Mouse (Mus musculus) neural tube, embryonic 12.5 days (tissue): ENCODE data around the gene Akna. TPM values are rescaled to one million over a fixed set of nuclear protein-coding genes. Genes with fewer than 3 reads are reported as not detected.
"Not testable (repeated sequence)": the region's sequence is repeated elsewhere in the genome, so short reads cannot be mapped to it uniquely, and the experiment has no call there.

ENCODE experiments used
- ATAC-seq: fragments of 200-750 bp; cut with Nextera tagmentation; 2 replicates; pipeline ENCODE4 v1.8.0; 2017; ENCODE audit warnings: low read depth, mild to moderate bottlenecking, moderate TSS enrichment, moderate library complexity; ENCODE audit not compliant: low FRiP score
- H3K27ac ChIP-seq: fragments of 300-500 bp; sonication (generic); 2 replicates; pipeline ENCODE4 v1.5.1; 2016
- H3K27me3 ChIP-seq: fragments of 300-500 bp; sonication (generic); replicated peaks from 2 replicates; pipeline ENCODE4 v1.6.1; 2016; ENCODE audit warnings: mild to moderate bottlenecking
- H3K36me3 ChIP-seq: fragments of 300-500 bp; sonication (generic); 2 replicates; pipeline ENCODE4 v1.6.1; 2016; ENCODE audit warnings: mild to moderate bottlenecking
- H3K4me1 ChIP-seq: fragments of 300-500 bp; sonication (generic); 2 replicates; pipeline ENCODE4 v1.6.1; 2016
- H3K4me2 ChIP-seq: fragments of 300-500 bp; sonication (generic); replicated peaks from 2 replicates; pipeline ENCODE4 v1.6.1; 2016; ENCODE audit warnings: mild to moderate bottlenecking
- H3K4me3 ChIP-seq: fragments of 300-500 bp; sonication (generic); 2 replicates; pipeline ENCODE4 v1.5.1; 2016
- H3K9ac ChIP-seq: fragments of 300-500 bp; sonication (generic); 2 replicates; pipeline ENCODE4 v1.6.1; 2016; ENCODE audit warnings: mild to moderate bottlenecking
- H3K9me3 ChIP-seq: fragments of 300-500 bp; sonication (generic); 2 replicates; pipeline ENCODE4 v1.6.1; 2016; ENCODE audit warnings: mild to moderate bottlenecking
- WGBS: fragments of 180-500 bp; shearing (Covaris S2); methylation state at CpG from one replicate; pipeline ENCODE4 v1.1.7; 2016; 5-methylcytosine and 5-hydroxymethylcytosine counted together
- polyA plus RNA-seq: library from polyadenylated mRNA; unstranded; fragments of >200 nt; fragmentation: Nextera tagmentation; extraction: Ambion mirVana; gene quantifications from 2 replicates; pipeline ENCODE4 v1.2.1, GENCODE M21; 2016

The Akna gene
- polyA plus RNA-seq, 1 experiment from 2014 or later = 7.5 TPM

- H3K4me2 ChIP-seq = no peak overlapping the region
- no peaks in the 10 kb centered on the region for H3K4me1 ChIP-seq
- WGBS = 81% methylated on average over 3 of the region's 3 CpGs
- no peaks in the 10 kb centered on the region for H3K36me3 ChIP-seq
- no peak overlapping the region for H3K9ac ChIP-seq
- H3K27ac ChIP-seq = no peak overlapping the region
- H3K4me3 ChIP-seq = no peak overlapping the region
- ATAC-seq = no peak
- H3K27me3 ChIP-seq = no peaks in the 10 kb centered on the region
- no peaks in the 10 kb centered on the region for H3K9me3 ChIP-seq
Observed at GRCm38 (mm10) chr4:63338414-63339076, 64.6 kb downstream of the Akna start.

GRCm38 (mm10) chr4:63333403-63333802 is 69.8 kb downstream of the Akna start:
- H3K4me1 ChIP-seq = no peaks in the 10 kb centered on the region
- H3K4me2 ChIP-seq = no peak overlapping the region
- WGBS = over 99% methylated on average over 4 of the region's 4 CpGs

GRCm38 (mm10) chr4:63323275-63323815 is 79.8 kb downstream of the Akna start:
- no peaks in the 10 kb centered on the region; the same call in 1 of the 2 replicates for H3K36me3 ChIP-seq
- H3K4me1 ChIP-seq = no peaks in the 10 kb centered on the region
- H3K9ac ChIP-seq = no peak overlapping the region
- H3K27ac ChIP-seq = no peak overlapping the region
- no peak for ATAC-seq
- no peaks in the 10 kb centered on the region for H3K27me3 ChIP-seq
- H3K4me3 ChIP-seq = no peak overlapping the region
- H3K4me2 ChIP-seq = no peak overlapping the region
- H3K9me3 ChIP-seq = no peaks in the 10 kb centered on the region
- 80% methylated on average over 8 of the region's 8 CpGs for WGBS

More at GRCm38 (mm10) chr4:63333403-63333802, 69.8 kb downstream of the Akna start:
- H3K9ac ChIP-seq = no peak overlapping the region
- no peaks in the 10 kb centered on the region for H3K9me3 ChIP-seq
- H3K4me3 ChIP-seq = no peak overlapping the region
- no peaks in the 10 kb centered on the region for H3K36me3 ChIP-seq
- no peak overlapping the region for H3K27ac ChIP-seq
- H3K27me3 ChIP-seq = no peaks in the 10 kb centered on the region
- no peak for ATAC-seq

GRCm38 (mm10) chr4:63319566-63319965 is 83.6 kb downstream of the Akna start:
- WGBS = 34% methylated on average over 3 of the region's 3 CpGs
- H3K36me3 ChIP-seq, H3K4me3 ChIP-seq, ATAC-seq, H3K9ac ChIP-seq, H3K4me2 ChIP-seq, H3K4me1 ChIP-seq, H3K27ac ChIP-seq, H3K9me3 ChIP-seq, H3K27me3 ChIP-seq: not testable (repeated sequence)

Other genes starting within 250 kb of the Akna start
- gene Ambp, start 248.6 kb downstream of the Akna start, polyA plus RNA-seq = 0.30 and 1.00 TPM in 2 replicates
- not detected in 2 replicates for gene Kif12, start 231.2 kb downstream of the Akna start, polyA plus RNA-seq
- 4.6 and 5.4 TPM in 2 replicates for gene Col27a1, start 189.3 kb downstream of the Akna start, polyA plus RNA-seq
- gene Orm1, start 58.8 kb downstream of the Akna start, polyA plus RNA-seq = not detected in 2 replicates
- gene Orm3, start 47.2 kb downstream of the Akna start, polyA plus RNA-seq = not detected in 2 replicates
- gene Orm2, start 40.9 kb downstream of the Akna start, polyA plus RNA-seq = not detected in 2 replicates
- gene Whrn, start 92.6 kb upstream of the Akna start, polyA plus RNA-seq = 9.0 and 10.0 TPM in 2 replicates
- gene Atp6v1g1, start 141.4 kb upstream of the Akna start, polyA plus RNA-seq = 423 and 429 TPM in 2 replicates
- gene Tmem268, start 155.4 kb upstream of the Akna start, polyA plus RNA-seq = 3.8 and 4.2 TPM in 2 replicates
- not detected in 2 replicates for gene Gm11213, start 201.9 kb upstream of the Akna start, polyA plus RNA-seq
- gene Tex48, start 219.1 kb upstream of the Akna start, polyA plus RNA-seq = not detected in 2 replicates